Comparison of ENCODE assay signal across 25 mouse cellular contexts in genomic region chr9:75275051-75275450, GRCm38 (mm10). TPM values are rescaled to one million over a fixed set of nuclear protein-coding genes. Genes with fewer than 3 reads are reported as not detected.
DNase-seq lines count a peak whose midpoint lies in the region; ATAC-seq and TF ChIP-seq lines count a peak whose summit lies in the region.
"Had no signal": no experiment of that assay in that cellular context is flagged by ENCODE, and none has a peak within 500 bp of the region (broad histone marks: within the 10 kb centered on the region; RNA-seq: fewer than 3 reads in every experiment).

No protein-coding gene starts in this region.

- 92% methylated on average over 9 of the region's 9 CpGs for WGBS in hindbrain, postnatal 0 days
- 95% methylated on average over 9 of the region's 9 CpGs for WGBS in hindbrain, embryonic 10.5 days
- 88% methylated on average over 9 of the region's 9 CpGs for WGBS in liver, postnatal 0 days (ENCODE audit: insufficient replicate concordance)
- WGBS in liver, embryonic 12.5 days (ENCODE audit: insufficient replicate concordance), result 84% methylated on average over 9 of the region's 9 CpGs

- H3K27me3 ChIP-seq in hindbrain, postnatal 0 days (ENCODE audit: insufficient read depth, low read length), result no peaks in the 10 kb centered on the region
- H3K27me3 ChIP-seq in hindbrain, embryonic 10.5 days (ENCODE audit: insufficient read depth, poor library complexity, severe bottlenecking), result no peaks in the 10 kb centered on the region
- H3K27me3 ChIP-seq in liver, postnatal 0 days (ENCODE audit: insufficient read depth, low read length), result no peaks in the 10 kb centered on the region
- peaks cover 11% of the 10 kb centered on the region; the same call in 1 of the 2 replicates for H3K27me3 ChIP-seq in liver, embryonic 12.5 days (replicated peaks)
- no peaks in the 10 kb centered on the region for H3K27me3 ChIP-seq in E14TG2a.4 (ENCODE audit: insufficient read depth, low read length)
- H3K27me3 ChIP-seq: lung, embryonic 15.5 days had no signal

- no peak overlapping the region for H3K4me3 ChIP-seq in hindbrain, postnatal 0 days (ENCODE audit: low read length)
- H3K4me3 ChIP-seq in hindbrain, embryonic 10.5 days, result no peak overlapping the region
- no peak overlapping the region for H3K4me3 ChIP-seq in liver, postnatal 0 days (ENCODE audit: low read depth, low read length)
- no peak overlapping the region for H3K4me3 ChIP-seq in liver, embryonic 12.5 days
- H3K4me3 ChIP-seq in E14TG2a.4 (replicated peaks; ENCODE audit: low read length), result peak overlapping the region; percentile 65
- H3K4me3 ChIP-seq: liver, embryonic 15.5 days; lung, embryonic 15.5 days; megakaryocyte, embryonic 14.5 days had no signal

- ATAC-seq in hindbrain, postnatal 0 days, result 0 out of 2 replicates have a peak, but pooled peaks have one; percentile 18
- no peak for ATAC-seq in liver, postnatal 0 days
- ATAC-seq in liver, embryonic 12.5 days, result no peak
- ATAC-seq in megakaryocyte progenitor cell, adult 5-6 weeks (replicated peaks; ENCODE audit: poor library complexity), result 0 out of 2 replicates have a peak, but pooled peaks have one; percentile 9
- ATAC-seq: forebrain, embryonic 16.5 days; inflammation-experienced regulatory T-cells, adult 6 months had no signal

- H3K9ac ChIP-seq in hindbrain, postnatal 0 days (replicated peaks; ENCODE audit: low read length), result no peak overlapping the region
- H3K9ac ChIP-seq in liver, postnatal 0 days (replicated peaks), result no peak overlapping the region
- H3K9ac ChIP-seq in liver, embryonic 12.5 days, result no peak overlapping the region
- H3K9ac ChIP-seq: hindbrain, embryonic 14.5 days; liver, embryonic 15.5 days; lung, embryonic 15.5 days had no signal

- no peak for TF ChIP-seq EP300 in liver, postnatal 0 days (IDR thresholded peaks at IDR 0.05; ENCODE audit: low read depth)

- H3K9me3 ChIP-seq in hindbrain, postnatal 0 days (ENCODE audit: low read length), result no peaks in the 10 kb centered on the region
- H3K9me3 ChIP-seq in hindbrain, embryonic 10.5 days, result no peaks in the 10 kb centered on the region
- no peaks in the 10 kb centered on the region for H3K9me3 ChIP-seq in liver, postnatal 0 days (ENCODE audit: low read length)
- H3K9me3 ChIP-seq in liver, embryonic 12.5 days (replicated peaks), result no peaks in the 10 kb centered on the region
- no peaks in the 10 kb centered on the region for H3K9me3 ChIP-seq in E14TG2a.4 (ENCODE audit: low read length)
- H3K9me3 ChIP-seq: liver, embryonic 15.5 days; lung, embryonic 15.5 days had no signal

- TF ChIP-seq CTCF in hindbrain, postnatal 0 days (IDR thresholded peaks at IDR 0.05; ENCODE audit: low read depth), result peak; percentile 5; the same call in 1 of the 2 replicates
- 0 out of 2 replicates have a peak, but pooled peaks have one; percentile 10 for TF ChIP-seq CTCF in liver, postnatal 0 days (IDR thresholded peaks at IDR 0.05; ENCODE audit: low read depth)
- no peak for TF ChIP-seq CTCF in E14TG2a.4 (conservative IDR thresholded peaks at IDR 0.05; ENCODE audit: low read length)

- DNase-seq in hindbrain, postnatal 0 days (ENCODE audit: low spot score), result no peak
- DNase-seq in hindbrain, embryonic 10.5 days (ENCODE audit: low spot score), result no peak
- no peak for DNase-seq in liver, postnatal 0 days
- no peak for DNase-seq in left cerebral cortex, postnatal 25 days (ENCODE audit: low spot score in 2 of 2)
- DNase-seq in spleen, adult 12 weeks (ENCODE audit: low spot score), result no peak
- DNase-seq: adrenal gland, adult 8-10 months; cerebellum, adult 8-10 months; cerebellum, postnatal 36 days; gastrocnemius, postnatal 10 days; heart, postnatal 4 days; kidney, adult 9 months; kidney, postnatal 14 days; liver; midbrain, embryonic 14.5 days had no signal

- intact Hi-C loops in left cerebral cortex, postnatal 25 days (cut with DNase I), result no loop called here

- no peak overlapping the region for H3K27ac ChIP-seq in hindbrain, postnatal 0 days
- no peak overlapping the region for H3K27ac ChIP-seq in hindbrain, embryonic 10.5 days
- H3K27ac ChIP-seq in liver, postnatal 0 days (ENCODE audit: low read depth), result no peak overlapping the region
- H3K27ac ChIP-seq in liver, embryonic 12.5 days, result no peak overlapping the region
- H3K27ac ChIP-seq: hindbrain, embryonic 14.5 days; liver, embryonic 15.5 days; lung, embryonic 15.5 days had no signal

- no peaks in the 10 kb centered on the region for H3K36me3 ChIP-seq in hindbrain, postnatal 0 days (ENCODE audit: insufficient read depth, low read length)
- H3K36me3 ChIP-seq in hindbrain, embryonic 10.5 days, result no peaks in the 10 kb centered on the region
- H3K36me3 ChIP-seq in liver, postnatal 0 days (replicated peaks; ENCODE audit: insufficient read depth, low read length), result no peaks in the 10 kb centered on the region; the same call in 1 of the 2 replicates
- no peaks in the 10 kb centered on the region for H3K36me3 ChIP-seq in liver, embryonic 12.5 days
- no peaks in the 10 kb centered on the region for H3K36me3 ChIP-seq in E14TG2a.4 (ENCODE audit: insufficient read depth, low read length)
- H3K36me3 ChIP-seq: liver, embryonic 15.5 days had no signal

- H3K4me1 ChIP-seq in hindbrain, postnatal 0 days (ENCODE audit: insufficient read depth, low read length), result no peaks in the 10 kb centered on the region
- peaks cover 16% of the 10 kb centered on the region for H3K4me1 ChIP-seq in hindbrain, embryonic 10.5 days (replicated peaks)
- peaks cover 2% of the 10 kb centered on the region; the same call in 1 of the 2 replicates for H3K4me1 ChIP-seq in liver, postnatal 0 days (ENCODE audit: insufficient read depth)
- H3K4me1 ChIP-seq in liver, embryonic 12.5 days, result 0 out of 2 replicates have a peak, but pooled peaks cover 4% of the 10 kb centered on the region
- peaks cover 41% of the 10 kb centered on the region for H3K4me1 ChIP-seq in E14TG2a.4 (replicated peaks; ENCODE audit: low read depth, low read length)
- H3K4me1 ChIP-seq: liver, embryonic 15.5 days; lung, embryonic 15.5 days had no signal

- no peak overlapping the region for H3K4me2 ChIP-seq in hindbrain, postnatal 0 days (ENCODE audit: low read depth, low read length)
- no peak overlapping the region for H3K4me2 ChIP-seq in liver, postnatal 0 days (ENCODE audit: low read depth, low read length)
- H3K4me2 ChIP-seq in liver, embryonic 12.5 days, result no peak overlapping the region
- H3K4me2 ChIP-seq: heart, embryonic 11.5 days; hindbrain, embryonic 14.5 days; liver, embryonic 15.5 days; lung, embryonic 15.5 days had no signal

RNA-seq across cellular contexts. Expression of gene Gnb5, which starts 31.0 kb away (rescaled TPM):
- 92.1 and 96.0 TPM in 2 replicates for total RNA-seq in hindbrain, postnatal 0 days (2014; rRNA removed)
- 98.6 and 104 TPM in 2 replicates for polyA plus RNA-seq in hindbrain, postnatal 0 days (2015; fragmentation: Nextera tagmentation; extraction: Ambion mirVana)
- polyA plus RNA-seq in hindbrain, embryonic 10.5 days (2016; fragmentation: Nextera tagmentation; extraction: Ambion mirVana), result 26.0 and 27.6 TPM in 2 replicates
- polyA plus RNA-seq in liver, postnatal 0 days (2015; fragmentation: Nextera tagmentation; extraction: Ambion mirVana), result 1.8 and 2.4 TPM in 2 replicates
- 3.5 and 3.9 TPM in 2 replicates for polyA plus RNA-seq in liver, embryonic 12.5 days (2016; fragmentation: Nextera tagmentation; extraction: Ambion mirVana)
- 0.51 and 0.67 TPM in 2 replicates for total RNA-seq in megakaryocyte progenitor cell, adult 5-6 weeks (2015)
- total RNA-seq in megakaryocyte progenitor cell, adult 5-6 weeks (2017), result 1.00 and 2.1 TPM in 2 replicates
- total RNA-seq in left cerebral cortex, postnatal 25 days (2021), result 100 to 1,000 TPM; 151 to 154 TPM

RNA-seq across cellular contexts. Expression of gene Myo5c, which starts 43.2 kb away (rescaled TPM):
- 0.26 and 0.75 TPM in 2 replicates for total RNA-seq in hindbrain, postnatal 0 days (2014; rRNA removed)
- polyA plus RNA-seq in hindbrain, postnatal 0 days (2015; fragmentation: Nextera tagmentation; extraction: Ambion mirVana), result 0.30 and 0.44 TPM in 2 replicates
- 0.52 and 1.6 TPM in 2 replicates for polyA plus RNA-seq in hindbrain, embryonic 10.5 days (2016; fragmentation: Nextera tagmentation; extraction: Ambion mirVana)
- 0.33 and 0.48 TPM in 2 replicates for polyA plus RNA-seq in liver, postnatal 0 days (2015; fragmentation: Nextera tagmentation; extraction: Ambion mirVana)
- polyA plus RNA-seq in liver, embryonic 12.5 days (2016; fragmentation: Nextera tagmentation; extraction: Ambion mirVana), result 0.41 and 0.49 TPM in 2 replicates
- 0.10 and 0.27 TPM in 2 replicates for total RNA-seq in megakaryocyte progenitor cell, adult 5-6 weeks (2015)
- total RNA-seq in megakaryocyte progenitor cell, adult 5-6 weeks (2017), result 0.04 and 0.34 TPM in 2 replicates
- total RNA-seq in left cerebral cortex, postnatal 25 days (2021), result 1 to 10 TPM; 3.0 to 4.2 TPM
- total RNA-seq: granulocyte monocyte progenitor cell, adult 5-6 weeks had no signal

Comparison
In these comparisons a context has a peak if more than half of its experiments do, and no peak if none do; other contexts are left out.
1. ATAC-seq: peak in hindbrain, postnatal 0 days (single experiment) and megakaryocyte progenitor cell, adult 5-6 weeks (single experiment); none in liver, postnatal 0 days (single experiment) and liver, embryonic 12.5 days (single experiment).